Mouse (Mus musculus): ENCODE results near the gene P2rx7. TPM values are rescaled to one million over a fixed set of nuclear protein-coding genes. Genes with fewer than 3 reads are reported as not detected.
A peak's percentile ranks its signal among the peaks of the same experiment; 100 is the strongest.

Gene P2rx7
- total RNA-seq, 2 experiments from 2014 or later, result 7.2 to 7.7 TPM

DNA sequence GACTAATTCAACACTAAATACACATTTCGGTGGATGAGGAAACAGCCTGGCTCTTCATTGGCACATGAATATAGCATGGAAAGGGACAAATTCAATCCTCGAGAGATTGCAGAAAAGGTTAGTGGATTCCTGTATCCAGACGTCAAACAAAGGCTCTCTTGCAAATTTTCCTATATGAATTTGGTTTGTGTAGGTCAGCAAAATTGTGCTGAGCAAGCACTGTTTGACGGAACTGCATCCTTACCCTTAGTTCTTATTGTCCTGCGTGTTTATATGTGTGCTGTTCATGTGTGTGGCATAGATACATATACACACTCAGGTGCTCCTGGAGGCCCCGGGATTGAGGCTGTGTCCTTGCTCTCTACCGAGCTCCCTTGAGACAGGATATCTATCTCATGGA, 45.4 kb downstream of the P2rx7 start:
- no peak for DNase-seq (ENCODE audit: low spot score in 2 of 2)

DNA sequence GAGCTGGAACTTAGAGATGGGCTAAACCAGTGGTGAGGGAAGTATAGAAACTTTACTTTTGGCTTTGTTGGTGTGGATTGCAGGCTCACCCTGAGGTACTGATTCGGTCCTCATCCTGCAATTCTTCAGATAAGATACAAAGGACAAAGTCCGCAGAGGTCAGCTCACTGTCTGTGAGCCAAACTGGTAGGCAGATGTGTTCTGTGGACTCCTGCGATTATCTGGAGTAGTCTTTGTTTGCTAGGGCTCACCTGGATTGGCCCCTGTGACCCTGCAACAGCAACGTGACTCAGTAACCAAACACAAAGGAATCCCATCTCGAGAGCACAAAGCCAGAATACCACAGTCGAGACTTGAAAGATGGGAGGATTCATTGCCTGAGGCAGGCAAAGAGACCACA, 46.8 kb downstream of the P2rx7 start:
- no peak for DNase-seq (ENCODE audit: low spot score in 2 of 2)

DNA sequence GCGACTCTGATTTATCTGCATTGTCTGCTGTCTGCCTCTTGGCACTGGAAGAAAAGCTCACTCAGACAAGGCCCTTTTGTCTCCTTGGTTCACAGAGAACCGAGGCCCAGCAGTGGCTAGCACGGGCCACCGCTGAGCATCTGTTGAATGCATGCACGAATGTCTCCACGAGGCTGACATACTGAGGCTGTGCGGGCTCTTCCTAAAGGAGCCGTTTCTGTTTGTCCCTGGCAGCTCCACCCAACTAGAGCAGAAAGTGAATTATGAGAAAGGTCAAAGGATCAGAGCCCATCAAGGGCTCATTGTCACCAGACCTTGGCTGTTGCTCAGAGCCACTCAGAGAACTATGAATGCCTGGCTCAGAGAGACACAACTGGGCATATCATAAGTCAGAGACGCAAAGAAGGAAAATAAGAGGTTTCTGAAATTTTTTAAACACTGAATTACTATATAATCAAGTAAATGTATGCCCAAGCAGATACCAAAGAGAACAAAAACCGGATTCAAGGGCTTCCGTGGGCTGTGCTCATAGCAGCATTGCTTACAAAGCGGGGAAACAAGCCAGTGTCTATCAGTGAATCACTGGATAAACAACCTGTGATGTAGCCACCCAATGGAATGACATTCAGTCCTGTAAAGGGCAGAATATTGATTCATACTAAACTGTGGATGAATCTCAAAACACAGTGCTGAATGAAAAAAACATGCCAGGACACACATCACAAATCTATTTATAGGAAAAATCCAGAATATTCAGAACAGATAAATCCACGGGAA, 49.9 kb downstream of the P2rx7 start:
- DNase-seq (ENCODE audit: low spot score in 2 of 2), result peak in 1 of 2 experiments; percentile 13

DNA sequence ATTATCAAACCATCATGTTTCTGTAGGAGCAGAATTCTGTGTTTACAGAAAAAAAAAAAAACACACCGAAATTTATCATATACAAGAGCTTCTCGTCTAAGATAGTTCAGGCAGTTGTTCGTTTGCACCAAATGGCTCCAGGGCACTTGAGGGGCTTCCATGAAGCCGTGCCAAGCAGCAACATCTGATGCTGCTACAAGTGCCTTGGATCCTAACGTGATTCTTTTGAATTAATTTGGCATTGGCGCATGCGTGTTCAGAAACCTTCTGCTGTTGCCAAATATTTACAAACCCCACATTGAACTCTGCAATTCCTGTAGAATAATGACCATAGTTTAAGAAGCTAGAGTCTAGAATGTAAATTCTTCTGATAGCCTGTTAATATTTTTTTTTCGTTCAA, 51.8 kb downstream of the P2rx7 start:
- DNase-seq (ENCODE audit: low spot score in 2 of 2), result no peak

DNA sequence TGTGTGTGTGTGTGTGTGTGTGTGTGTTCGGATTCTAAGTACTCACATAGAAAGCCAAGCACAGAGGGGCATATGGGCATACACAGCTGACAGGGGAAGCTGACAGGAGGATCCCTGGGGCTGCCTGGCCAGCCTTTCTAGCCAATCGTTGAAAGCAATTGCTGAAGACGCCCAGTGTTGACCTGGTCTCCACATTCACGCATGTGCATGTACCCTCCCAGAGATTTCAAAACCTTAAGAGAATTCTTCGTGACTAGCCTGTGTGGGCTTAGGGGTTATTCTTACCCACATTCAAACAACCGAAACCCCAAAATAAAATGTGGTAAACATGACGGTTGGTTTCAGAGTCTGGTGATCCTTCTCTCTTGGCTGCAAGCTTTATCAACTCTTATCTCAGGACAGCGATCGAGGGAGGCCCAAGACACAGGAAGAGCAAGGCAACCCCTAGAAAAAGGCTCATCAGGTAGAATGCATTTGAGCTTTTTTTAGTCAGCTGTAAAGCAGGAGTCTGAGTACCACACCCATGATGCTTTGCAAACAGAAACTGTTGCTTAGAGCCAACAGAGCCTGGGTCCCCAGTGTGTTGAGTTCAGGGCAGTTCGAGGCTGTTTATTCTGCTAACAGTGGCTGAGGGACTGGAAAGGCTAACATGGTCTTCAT, 54.5 kb downstream of the P2rx7 start:
- DNase-seq (ENCODE audit: low spot score in 2 of 2), result no peak

DNA sequence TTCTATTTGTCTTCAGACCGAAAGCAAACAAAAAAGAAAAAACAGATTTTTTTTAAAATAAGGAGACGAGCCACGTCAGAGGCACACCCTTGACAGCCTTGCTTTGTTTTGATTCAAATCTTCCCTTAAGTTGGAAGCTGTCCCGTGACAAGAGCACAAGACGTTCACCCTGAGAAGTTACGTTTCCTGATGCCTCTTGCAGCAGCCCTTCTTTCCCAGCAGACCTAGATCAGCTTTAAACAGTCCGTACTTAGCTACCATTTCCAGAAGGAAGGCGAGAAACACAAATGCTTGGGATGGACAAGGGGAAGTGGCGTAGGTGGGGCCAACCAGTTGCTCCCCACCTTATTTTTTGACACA, 55.0 kb downstream of the P2rx7 start:
- DNase-seq (ENCODE audit: low spot score in 2 of 2), result no peak

DNA sequence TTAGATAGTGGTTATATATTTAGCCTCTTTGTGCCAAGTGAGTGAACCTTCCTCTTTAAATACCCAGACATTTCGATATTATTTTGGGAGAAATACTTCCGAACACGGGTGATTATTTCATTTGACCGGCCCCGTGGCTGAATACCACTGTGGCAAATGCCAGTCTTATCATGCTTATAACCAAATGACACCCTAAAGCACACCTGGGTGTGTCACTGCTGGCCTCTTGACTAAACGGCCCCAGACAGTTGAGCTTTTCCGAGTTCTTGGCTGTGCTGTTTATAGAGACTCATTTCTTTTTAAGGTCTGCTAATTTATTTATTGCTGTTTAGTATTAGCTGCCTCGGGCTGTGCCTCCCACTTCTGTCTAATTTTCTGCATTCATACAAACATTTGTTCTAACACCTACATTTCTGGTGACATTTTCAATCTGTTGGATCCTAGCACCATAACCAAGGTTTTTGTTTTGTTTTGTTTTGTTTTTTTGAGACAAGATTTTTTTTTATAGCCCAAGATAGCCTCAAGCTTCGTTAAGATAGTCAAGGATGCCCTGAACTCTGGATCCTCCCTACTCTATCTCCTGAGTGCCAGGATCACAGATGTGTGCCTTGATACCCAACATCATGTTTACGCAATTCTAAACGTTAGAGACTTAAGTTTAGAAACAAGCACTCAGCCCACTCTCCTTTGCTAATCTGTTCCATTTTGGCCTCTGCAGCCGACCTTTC, 56.6 kb downstream of the P2rx7 start:
- no peak for DNase-seq (ENCODE audit: low spot score in 2 of 2)

DNA sequence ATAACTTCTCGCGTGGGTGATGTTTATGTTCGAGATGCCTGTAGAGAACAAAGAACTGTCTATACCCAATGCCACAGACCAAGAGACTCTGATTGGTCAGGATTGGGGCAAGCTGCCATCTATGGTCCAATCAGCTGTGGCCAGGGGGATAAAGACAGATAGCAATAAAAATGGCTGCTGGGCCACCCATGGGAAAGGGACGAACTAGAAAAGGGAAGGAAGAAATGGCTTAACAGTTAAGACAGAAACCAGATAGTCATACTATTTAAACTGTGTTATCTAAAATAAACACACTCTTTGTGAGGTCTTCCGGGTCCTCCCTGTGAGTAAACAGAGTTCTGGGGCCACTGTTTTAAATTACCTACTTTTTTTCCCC, 57.1 kb downstream of the P2rx7 start:
- no peak for DNase-seq (ENCODE audit: low spot score in 2 of 2)

DNA sequence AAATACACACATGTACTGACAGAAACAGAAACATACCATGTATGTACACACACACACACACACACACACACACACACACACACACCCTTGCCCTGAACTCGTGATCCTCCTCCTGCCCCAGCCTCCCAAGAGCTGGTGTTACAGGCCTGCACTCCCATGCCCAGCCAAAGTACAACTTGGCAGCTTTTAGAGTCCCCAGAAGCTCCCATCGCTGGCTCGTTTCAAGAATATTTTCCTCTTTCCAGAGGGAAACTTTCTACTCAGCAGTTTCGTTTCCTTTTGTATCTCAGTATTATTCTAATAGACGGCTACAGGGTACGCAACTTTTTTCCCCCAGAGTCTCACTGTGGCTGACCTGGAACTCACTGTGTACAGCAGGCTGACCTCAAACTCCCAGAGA, 58.4 kb downstream of the P2rx7 start:
- DNase-seq (ENCODE audit: low spot score in 2 of 2), result no peak

DNA sequence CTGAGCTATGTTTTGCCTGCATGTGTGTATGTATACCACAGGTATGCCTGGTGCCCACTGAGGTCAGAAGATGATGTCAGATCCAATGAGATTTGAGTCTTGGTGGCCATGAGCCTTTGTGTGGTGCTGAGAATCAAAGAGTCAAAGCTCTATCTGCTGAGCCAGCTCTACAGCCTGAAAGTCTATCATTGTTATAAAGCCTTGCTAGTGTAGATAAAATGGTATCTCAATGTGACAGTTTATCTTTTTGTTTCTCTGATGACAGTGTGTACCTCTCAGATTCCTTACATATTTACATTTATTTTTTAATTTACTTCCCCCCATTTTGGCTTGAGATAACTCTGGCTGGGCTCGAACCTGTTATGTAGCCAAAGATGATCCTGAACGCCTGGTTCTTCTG, 59.9 kb downstream of the P2rx7 start:
- DNase-seq (ENCODE audit: low spot score in 2 of 2), result no peak

DNA sequence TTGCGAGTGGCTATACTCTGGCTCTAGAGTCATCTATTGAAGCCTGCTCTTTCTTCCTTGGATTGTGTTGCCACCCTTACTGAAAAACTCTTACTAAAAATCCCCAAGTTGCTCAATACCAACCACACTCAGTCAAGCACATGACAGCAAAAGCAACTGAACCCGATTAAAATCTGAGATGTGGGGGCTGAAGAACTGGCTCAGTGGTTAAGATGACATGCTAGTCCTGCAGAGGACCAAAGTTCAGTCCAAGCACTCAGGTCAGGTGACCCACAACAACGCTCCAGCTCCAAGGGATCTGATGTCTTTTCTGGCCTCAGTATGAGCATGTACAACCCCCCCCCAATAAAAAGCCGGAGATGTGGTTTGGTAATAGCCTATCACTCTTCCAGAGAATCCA, 60.9 kb downstream of the P2rx7 start:
- DNase-seq (ENCODE audit: low spot score in 2 of 2), result no peak

DNA sequence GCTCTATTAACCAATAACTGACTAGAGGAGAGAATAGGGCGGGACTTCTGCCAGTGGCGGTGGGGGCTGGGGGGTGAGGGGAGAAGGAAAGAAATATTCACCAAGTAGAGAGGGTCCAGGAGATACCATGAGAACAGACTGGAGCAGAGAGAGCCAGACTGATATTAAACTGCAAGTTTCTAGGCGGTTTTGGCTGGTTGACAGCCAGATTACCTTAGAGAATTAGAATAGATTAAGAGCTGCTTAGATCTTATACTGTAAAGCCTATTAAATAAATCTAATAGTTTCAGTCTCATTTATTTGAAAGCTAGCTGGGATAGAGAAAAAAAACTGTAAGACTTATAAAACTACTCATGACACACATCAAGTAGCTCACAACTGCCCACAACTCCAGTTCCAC, 61.5 kb downstream of the P2rx7 start:
- DNase-seq (ENCODE audit: low spot score in 2 of 2), result no peak

DNA sequence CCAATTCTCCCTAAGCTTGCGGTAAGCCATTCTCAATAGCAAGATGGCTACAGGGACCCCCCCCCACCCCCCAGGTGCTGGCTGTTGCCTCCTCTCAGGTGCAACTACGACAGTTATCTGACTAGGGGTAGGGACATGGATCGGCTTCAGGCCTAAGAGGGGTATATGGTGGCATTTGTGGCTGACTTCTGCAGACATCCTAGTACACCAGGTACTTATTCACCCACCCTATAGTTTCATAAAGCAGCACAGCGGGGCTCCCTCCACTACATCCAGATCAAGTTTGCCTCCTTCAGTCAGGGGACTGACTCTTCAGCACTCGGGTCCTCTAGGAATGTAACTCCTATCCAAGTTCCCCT, 63.2 kb downstream of the P2rx7 start:
- no peak for DNase-seq (ENCODE audit: low spot score in 2 of 2)

DNA sequence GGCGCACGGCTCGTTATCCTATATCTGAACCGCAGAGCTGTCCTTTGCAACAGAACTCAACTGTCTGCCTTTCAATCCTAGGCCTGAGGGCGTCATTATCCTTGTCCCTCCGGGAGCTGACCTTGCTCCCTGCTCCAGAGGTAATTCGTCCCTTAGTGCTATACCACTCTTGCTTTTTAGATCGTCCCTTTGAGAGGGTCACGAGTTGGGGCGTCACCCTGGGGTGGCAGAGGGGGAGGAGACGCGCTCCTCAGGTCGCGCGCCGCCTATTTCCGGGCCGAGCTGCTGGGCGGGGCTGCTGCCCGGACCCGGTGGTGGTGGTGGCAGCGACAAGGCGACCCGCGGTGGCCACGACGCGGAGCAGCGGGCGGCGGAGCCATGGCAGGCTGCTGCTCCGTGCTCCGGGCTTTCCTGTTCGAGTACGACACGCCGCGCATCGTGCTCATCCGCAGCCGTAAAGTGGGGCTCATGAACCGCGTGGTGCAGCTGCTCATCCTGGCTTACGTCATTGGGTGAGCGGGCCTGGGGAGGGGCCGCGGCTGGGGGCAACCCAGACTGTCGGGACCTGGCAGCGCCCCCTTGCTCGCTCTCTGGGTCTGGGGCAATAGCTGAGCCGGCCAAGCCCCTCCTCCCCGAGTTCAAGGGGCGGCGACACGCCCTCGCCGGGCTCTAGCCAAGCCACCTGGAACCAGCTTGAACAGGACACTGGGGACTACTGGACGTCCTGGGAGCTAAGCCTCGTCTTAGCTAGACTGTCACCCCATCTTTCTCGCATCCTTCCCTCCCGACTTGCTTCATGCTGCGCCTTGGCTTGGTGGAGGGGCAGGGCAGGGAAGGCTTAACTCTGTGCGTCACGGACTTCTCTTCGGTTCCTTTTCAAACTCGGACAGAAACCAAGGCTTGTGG, 63.8 kb downstream of the P2rx7 start, which contains the start of gene P2rx4:
P2rx4 (plus strand) TSS at position 269 of the 906 bp plus-strand sequence.
- peak; percentile 75 to 82 for DNase-seq (ENCODE audit: low spot score in 2 of 2)

DNA sequence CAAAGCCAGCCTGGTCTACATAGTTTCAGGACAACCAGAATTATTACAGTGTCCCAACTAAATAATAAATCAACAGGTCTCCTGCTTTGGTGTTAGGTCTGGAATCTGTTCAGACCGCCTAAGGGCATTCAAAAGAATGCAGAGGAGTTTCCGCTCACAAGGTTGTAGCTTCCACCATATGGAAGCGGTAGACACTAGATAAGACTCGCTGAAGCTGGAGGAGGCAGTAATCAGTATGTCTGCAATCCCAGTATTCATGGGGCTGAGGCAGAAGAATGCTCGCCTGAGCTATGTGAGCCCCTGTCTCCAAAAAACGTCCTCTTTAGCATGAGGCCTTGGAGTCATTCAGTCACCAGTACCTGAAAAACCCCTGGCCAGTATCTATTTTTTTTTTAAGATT, 65.1 kb downstream of the P2rx7 start:
- DNase-seq (ENCODE audit: low spot score in 2 of 2), result no peak

DNA sequence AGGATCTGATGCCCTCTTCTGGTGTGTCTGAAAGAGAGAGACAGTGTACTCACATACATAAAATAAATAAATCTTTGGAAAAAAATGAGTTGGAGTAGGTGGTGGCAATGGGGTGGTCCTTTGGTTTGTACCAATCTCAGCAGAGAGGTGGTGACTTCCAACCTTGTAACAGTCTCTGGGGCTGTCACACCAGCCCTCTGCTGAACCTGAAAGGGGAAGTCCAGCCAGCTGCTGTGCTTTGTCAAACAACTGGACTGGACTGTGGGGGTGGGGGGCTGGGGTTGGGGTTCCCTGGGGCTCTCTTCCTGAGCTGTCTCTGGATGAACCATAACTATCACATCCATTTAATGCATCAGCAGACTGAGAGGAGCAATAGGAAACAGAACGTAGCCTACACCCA, 72.0 kb downstream of the P2rx7 start:
- no peak for DNase-seq (ENCODE audit: low spot score in 2 of 2)

DNA sequence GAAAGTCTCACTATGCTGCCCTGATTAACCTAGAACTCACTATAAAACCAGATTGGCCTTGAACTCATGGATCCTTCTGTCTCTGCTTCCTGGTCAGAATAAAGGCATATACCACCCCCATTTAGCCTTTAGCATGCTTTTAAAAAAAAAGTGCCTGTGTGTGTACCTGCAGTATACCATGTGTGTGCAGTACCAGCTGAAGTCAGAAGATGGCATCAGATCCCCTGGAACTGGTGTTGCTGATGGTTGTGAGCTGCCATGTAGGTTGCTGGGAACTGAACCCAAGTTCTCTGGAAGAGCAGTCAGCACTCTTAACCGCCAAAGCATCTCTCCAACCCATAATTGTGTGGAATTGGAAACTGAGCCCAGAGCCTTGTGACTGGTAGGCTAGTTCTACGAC, 73.1 kb downstream of the P2rx7 start:
- DNase-seq (ENCODE audit: low spot score in 2 of 2), result no peak

DNA sequence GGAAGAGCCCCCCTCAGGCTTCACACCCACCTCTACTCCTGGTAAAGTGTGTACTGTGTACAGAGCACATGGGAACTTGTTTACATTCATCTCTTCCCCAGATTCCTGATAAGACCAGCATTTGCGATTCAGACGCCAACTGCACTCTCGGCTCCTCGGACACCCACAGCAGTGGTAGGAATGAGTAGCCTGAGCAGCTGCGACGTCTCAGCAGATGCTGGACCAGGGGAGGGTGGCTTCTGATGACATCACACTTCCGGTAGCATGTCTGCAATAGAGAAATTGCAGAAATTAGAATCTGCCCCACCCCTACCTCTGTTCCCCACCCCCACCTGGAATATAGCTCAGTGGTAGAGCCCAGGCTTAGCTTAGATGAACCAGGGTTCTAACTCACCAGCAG, 74.7 kb downstream of the P2rx7 start:
- no peak for DNase-seq (ENCODE audit: low spot score in 2 of 2)

DNA sequence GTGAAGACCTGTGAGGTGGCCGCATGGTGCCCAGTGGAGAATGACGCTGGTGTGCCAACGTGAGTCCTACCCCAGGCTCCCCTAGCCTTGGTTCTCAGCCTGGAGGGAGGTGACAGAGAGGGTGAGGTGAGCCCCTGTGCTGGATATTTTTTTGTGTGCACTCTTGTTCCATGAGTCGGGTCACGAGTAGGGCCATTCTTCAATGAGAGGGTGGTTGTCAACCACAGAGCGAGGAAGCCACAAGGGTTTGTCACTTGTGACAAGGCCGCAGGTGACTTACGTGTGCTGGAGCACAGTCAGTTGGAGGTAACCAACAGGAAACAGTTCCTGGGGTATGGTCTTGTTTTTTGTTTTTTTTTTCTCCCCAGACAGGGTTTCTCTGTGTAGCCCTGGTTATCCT, 75.5 kb downstream of the P2rx7 start:
- no peak for DNase-seq (ENCODE audit: low spot score in 2 of 2)

DNA sequence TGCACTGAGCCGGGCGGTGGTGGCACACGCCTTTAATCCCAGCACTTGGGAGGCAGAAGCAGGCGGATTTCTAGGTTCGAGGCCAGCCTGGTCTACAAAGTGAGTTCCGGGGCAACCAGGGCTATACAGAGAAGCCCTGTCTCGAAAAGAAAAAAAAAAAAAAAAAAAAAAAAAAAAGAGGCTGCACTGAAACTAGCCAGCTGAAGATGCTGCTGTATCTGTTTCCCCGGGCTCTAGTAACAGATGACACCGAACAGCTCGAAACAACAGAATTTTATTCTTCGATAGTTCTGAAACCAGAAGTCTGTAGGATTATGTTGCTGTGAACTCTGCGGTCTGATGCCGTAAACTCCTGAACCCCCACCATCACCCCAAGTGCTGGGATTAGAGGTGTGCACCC, 81.7 kb downstream of the P2rx7 start:
- no peak for DNase-seq (ENCODE audit: low spot score in 2 of 2)

DNA sequence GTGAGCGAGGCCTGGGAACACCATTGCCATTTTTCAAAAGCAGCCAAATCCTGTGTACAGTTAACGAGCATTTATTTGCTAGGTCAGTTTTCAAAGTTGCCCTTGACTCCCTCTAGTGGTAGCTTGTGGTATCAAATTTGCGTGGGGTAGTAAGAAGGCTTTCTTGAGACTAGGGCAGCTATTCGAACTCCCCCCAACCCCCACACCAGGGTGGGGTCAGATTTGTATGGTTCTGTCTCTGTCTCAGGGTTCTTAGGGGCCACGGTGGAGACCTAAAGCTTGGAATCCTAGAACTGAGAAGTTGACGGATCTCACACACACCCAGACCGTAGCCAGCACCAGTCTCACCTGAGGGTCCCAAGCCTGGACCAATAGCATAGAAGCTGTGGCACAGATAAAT, 82.4 kb downstream of the P2rx7 start:
- DNase-seq (ENCODE audit: low spot score in 2 of 2), result peak; percentile 78 to 84
